Mouse (Mus musculus) brain, adult 2 months (tissue): ENCODE data around the gene Rai1.
A peak's percentile ranks its signal among the peaks of the same experiment; 100 is the strongest.

Source experiments
- DNase-seq: peaks from one replicate; pipeline ENCODE4 v3.0.0; 2011; ENCODE audit warnings: low read depth, low spot score

The Rai1 gene

GRCm38 (mm10) chr11:60219609-60220008 is 114.8 kb downstream of the Rai1 start:
- no peak for DNase-seq

- peak; percentile 89 for DNase-seq
Measured at GRCm38 (mm10) chr11:60220291-60220804, 115.5 kb downstream of the Rai1 start.

GRCm38 (mm10) chr11:60221425-60221824 is 116.6 kb downstream of the Rai1 start:
- DNase-seq = no peak

GRCm38 (mm10) chr11:60222085-60222468 is 117.3 kb downstream of the Rai1 start:
- DNase-seq = no peak

GRCm38 (mm10) chr11:60222469-60223236 is 117.8 kb downstream of the Rai1 start, which contains the start of gene Srebf1:
Gene Srebf1, minus strand, starts transcription at chr11:60222581.
- DNase-seq = peak; percentile 80

- no peak for DNase-seq
Measured at GRCm38 (mm10) chr11:60224676-60225075, 119.9 kb downstream of the Rai1 start.

GRCm38 (mm10) chr11:60225874-60226273 is 121.1 kb downstream of the Rai1 start:
- DNase-seq = no peak

- DNase-seq = no peak
Measured at GRCm38 (mm10) chr11:60228525-60228924, 123.7 kb downstream of the Rai1 start.

GRCm38 (mm10) chr11:60229821-60230220 is 125.0 kb downstream of the Rai1 start:
- no peak for DNase-seq

GRCm38 (mm10) chr11:60230512-60230911 is 125.7 kb downstream of the Rai1 start:
- no peak for DNase-seq

GRCm38 (mm10) chr11:60231326-60231725 is 126.5 kb downstream of the Rai1 start:
- DNase-seq = peak; percentile 64

- no peak for DNase-seq
Measured at GRCm38 (mm10) chr11:60231951-60232350, 127.1 kb downstream of the Rai1 start.

GRCm38 (mm10) chr11:60232441-60233058 is 127.7 kb downstream of the Rai1 start:
- no peak for DNase-seq

- peak; percentile 87 for DNase-seq
Measured at GRCm38 (mm10) chr11:60233235-60233634, 128.4 kb downstream of the Rai1 start.

- DNase-seq = no peak
Measured at GRCm38 (mm10) chr11:60235351-60235750, 130.5 kb downstream of the Rai1 start.

GRCm38 (mm10) chr11:60240509-60240908 is 135.7 kb downstream of the Rai1 start:
- no peak for DNase-seq

- DNase-seq = no peak
Measured at GRCm38 (mm10) chr11:60244503-60245143, 139.8 kb downstream of the Rai1 start.

- peak; percentile 85 for DNase-seq
Measured at GRCm38 (mm10) chr11:60246077-60246476, 141.3 kb downstream of the Rai1 start.

GRCm38 (mm10) chr11:60247753-60248550 is 143.1 kb downstream of the Rai1 start:
- DNase-seq = peak; percentile 64
